Mouse (Mus musculus): Measurements from ENCODE around the gene 4921517D22Rik. TPM values are rescaled to one million over a fixed set of nuclear protein-coding genes. Genes with fewer than 3 reads are reported as not detected.
"Not testable (repeated sequence)": the region's sequence is repeated elsewhere in the genome, so short reads cannot be mapped to it uniquely, and the experiment has no call there.

The 4921517D22Rik gene
- polyA plus RNA-seq, 1 experiment from 2014 or later, result not detected

DNA sequence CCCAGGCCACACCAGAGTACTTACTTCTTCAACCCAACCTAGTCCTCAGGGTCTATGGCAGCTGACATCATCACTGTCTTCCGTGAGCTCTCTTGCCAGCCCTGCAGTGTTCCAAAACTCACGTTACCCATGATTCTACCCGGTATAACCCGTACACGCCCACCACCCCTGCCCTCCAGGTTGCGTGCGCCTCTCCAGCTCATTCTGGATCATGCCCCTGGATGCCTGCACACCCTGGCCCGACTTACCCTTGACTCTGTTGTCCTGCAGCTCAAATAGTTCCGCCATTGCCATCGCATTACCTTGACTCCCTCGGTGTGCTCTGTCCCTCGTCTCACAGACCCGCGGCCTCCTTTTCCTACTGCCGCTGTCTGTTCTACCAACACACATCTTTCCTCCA, 16.3 kb upstream of the 4921517D22Rik start, which contains the start of gene Spata31d1a:
TSS of gene Spata31d1a (minus strand) at position 101 of the 400 bp plus-strand sequence.
- Histone ChIP-seq H3K9ac (no peak within 1 kb of the TSS), H3K9me3 (ENCODE audit: low read depth, low read length) (no peaks in the 10 kb centered on the region), H3K27me3 (ENCODE audit: insufficient read depth, low read length) (no peaks in the 10 kb centered on the region), H3K36me3 (ENCODE audit: insufficient read depth) (no peaks in the 10 kb centered on the region), H3K4me2 (no peak within 1 kb of the TSS), H3K4me3 (ENCODE audit: low read depth, low read length) (no peak within 1 kb of the TSS), H3K27ac (ENCODE audit: low read depth) (no peak within 1 kb of the TSS), H3K4me1 (ENCODE audit: insufficient read depth) (no peaks in the 10 kb centered on the region)
- DNase-seq (no peak), ATAC-seq (ENCODE audit: insufficient read depth) (no peak)
- no peak for TF ChIP-seq CTCF (IDR thresholded peaks at IDR 0.05; ENCODE audit: low read depth)
- WGBS, result 88% methylated on average over 15 of the region's 15 CpGs

DNA sequence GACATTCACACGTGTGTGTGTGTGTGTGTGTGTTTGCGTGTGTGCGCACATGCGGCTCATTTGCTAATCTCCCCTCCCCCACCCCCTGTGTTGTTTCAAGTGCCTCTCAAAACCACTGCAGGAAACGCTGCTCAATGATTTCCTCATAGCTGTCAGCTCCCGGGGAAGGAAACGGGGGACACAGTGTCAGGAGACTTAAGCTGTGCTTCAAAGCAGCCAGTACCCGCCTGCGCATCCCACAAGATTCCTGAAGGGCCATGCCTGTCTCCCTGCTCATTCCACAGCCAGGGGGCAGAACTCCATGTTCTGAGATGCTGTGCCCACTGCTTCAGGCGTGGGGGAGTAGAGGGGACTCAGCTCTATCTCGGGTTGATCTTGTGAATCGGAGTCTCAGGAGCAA, 10.7 kb upstream of the 4921517D22Rik start:
- H3K4me3 ChIP-seq (ENCODE audit: low read depth, low read length), result no peak overlapping the region
- WGBS, result 35% methylated on average over 12 of the region's 12 CpGs
- no peaks in the 10 kb centered on the region for H3K36me3 ChIP-seq (ENCODE audit: insufficient read depth)
- H3K4me1 ChIP-seq (ENCODE audit: insufficient read depth), result no peaks in the 10 kb centered on the region
- peak; percentile 60 for TF ChIP-seq CTCF (IDR thresholded peaks at IDR 0.05; ENCODE audit: low read depth)
- no peak overlapping the region; the same call in 1 of the 2 replicates for H3K4me2 ChIP-seq
- DNase-seq, result peak; percentile 57
- H3K27me3 ChIP-seq (ENCODE audit: insufficient read depth, low read length), result no peaks in the 10 kb centered on the region
- H3K9ac ChIP-seq, result no peak overlapping the region
- no peaks in the 10 kb centered on the region for H3K9me3 ChIP-seq (ENCODE audit: low read depth, low read length)
- H3K27ac ChIP-seq (ENCODE audit: low read depth), result no peak overlapping the region
- ATAC-seq (ENCODE audit: insufficient read depth), result peak; percentile 58; the same call in 1 of the 2 replicates

DNA sequence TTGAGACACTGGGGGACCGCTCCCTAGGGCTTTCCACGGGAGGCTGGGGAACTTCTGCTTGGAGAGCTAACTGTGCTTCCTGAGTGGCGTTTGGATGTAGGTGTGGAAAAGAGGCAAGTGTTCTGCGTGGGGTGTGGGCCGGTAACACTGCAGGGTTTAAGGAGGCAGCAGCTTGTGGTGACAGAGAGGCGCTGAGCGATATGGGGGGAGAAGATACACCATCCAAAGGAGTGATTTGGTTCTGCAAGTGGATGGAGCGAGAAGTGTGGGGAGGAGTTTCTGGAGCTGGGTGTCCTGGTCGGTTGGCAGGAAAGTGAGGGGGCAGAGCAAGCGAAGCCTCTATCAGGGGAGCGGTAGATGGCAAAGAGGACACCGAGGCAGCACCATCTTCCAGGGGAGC, 9.6 kb upstream of the 4921517D22Rik start:
- ATAC-seq (ENCODE audit: insufficient read depth), result no peak
- Histone ChIP-seq H3K27ac (ENCODE audit: low read depth) (no peak overlapping the region), H3K4me1 (ENCODE audit: insufficient read depth) (no peaks in the 10 kb centered on the region), H3K27me3 (ENCODE audit: insufficient read depth, low read length) (no peaks in the 10 kb centered on the region), H3K9ac (no peak overlapping the region), H3K36me3 (ENCODE audit: insufficient read depth) (no peaks in the 10 kb centered on the region), H3K9me3 (ENCODE audit: low read depth, low read length) (no peaks in the 10 kb centered on the region), H3K4me3 (ENCODE audit: low read depth, low read length) (no peak overlapping the region), H3K4me2 (no peak overlapping the region)
- 85% methylated on average over 12 of the region's 12 CpGs for WGBS
- DNase-seq, result no peak
- TF ChIP-seq CTCF (IDR thresholded peaks at IDR 0.05; ENCODE audit: low read depth), result no peak

DNA sequence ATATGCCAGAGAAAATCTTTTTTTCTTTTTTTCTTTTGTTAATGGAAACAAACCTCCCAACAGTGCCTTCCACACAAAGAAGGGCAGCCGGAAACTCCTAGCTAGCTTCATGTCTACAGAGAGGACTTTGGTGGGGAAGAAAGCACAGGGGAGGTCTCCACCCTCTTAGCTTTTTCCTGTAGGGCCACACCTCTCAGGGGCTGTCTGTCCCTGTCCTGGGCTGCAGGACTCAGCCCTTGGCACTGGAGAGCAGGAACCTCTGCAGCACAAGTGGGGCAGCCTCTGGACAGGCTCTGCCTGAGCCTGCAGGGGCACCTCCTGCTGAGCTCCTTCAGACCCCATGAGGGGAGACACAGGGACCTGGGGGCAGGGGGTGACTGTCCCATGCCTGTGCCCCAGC, 6.2 kb upstream of the 4921517D22Rik start:
- not testable (repeated sequence) for DNase-seq; ATAC-seq (ENCODE audit: insufficient read depth)
- 71% methylated on average over 1 of the region's 1 CpGs for WGBS

DNA sequence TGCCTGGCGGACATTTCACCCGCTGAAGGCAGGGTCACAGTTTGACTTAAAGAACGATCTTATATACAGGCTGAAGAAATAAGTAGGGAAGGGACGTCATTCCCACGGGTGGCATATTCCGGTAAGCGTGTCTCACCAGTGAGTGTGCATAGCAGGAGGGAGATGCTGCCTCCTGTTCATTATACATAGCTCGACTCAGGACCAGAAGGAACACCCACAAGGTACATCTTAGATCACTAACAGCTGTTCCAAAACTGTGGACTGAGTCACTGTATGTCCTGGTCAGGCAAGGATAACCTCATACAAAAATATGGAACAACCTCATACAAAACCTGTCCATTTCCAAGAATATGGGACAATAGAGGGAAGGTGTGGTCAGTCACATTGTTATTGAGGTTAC, 5.2 kb upstream of the 4921517D22Rik start:
- Histone ChIP-seq H3K27ac (ENCODE audit: low read depth) (no peak overlapping the region), H3K27me3 (ENCODE audit: insufficient read depth, low read length) (no peaks in the 10 kb centered on the region), H3K36me3 (ENCODE audit: insufficient read depth) (no peaks in the 10 kb centered on the region), H3K9me3 (ENCODE audit: low read depth, low read length) (no peaks in the 10 kb centered on the region), H3K9ac (no peak overlapping the region), H3K4me1 (ENCODE audit: insufficient read depth) (no peaks in the 10 kb centered on the region), H3K4me3 (ENCODE audit: low read depth, low read length) (no peak overlapping the region), H3K4me2 (no peak overlapping the region)
- WGBS, result 89% methylated on average over 8 of the region's 8 CpGs
- ATAC-seq (ENCODE audit: insufficient read depth) (no peak), DNase-seq (no peak)
- no peak for TF ChIP-seq CTCF (IDR thresholded peaks at IDR 0.05; ENCODE audit: low read depth)

More for the DNA sequence above, 6.2 kb upstream of the 4921517D22Rik start:
- not testable (repeated sequence) for H3K36me3 ChIP-seq (ENCODE audit: insufficient read depth); H3K27ac ChIP-seq (ENCODE audit: low read depth); H3K4me3 ChIP-seq (ENCODE audit: low read depth, low read length); H3K4me2 ChIP-seq; H3K9me3 ChIP-seq (ENCODE audit: low read depth, low read length); H3K27me3 ChIP-seq (ENCODE audit: insufficient read depth, low read length); H3K4me1 ChIP-seq (ENCODE audit: insufficient read depth); H3K9ac ChIP-seq

DNA sequence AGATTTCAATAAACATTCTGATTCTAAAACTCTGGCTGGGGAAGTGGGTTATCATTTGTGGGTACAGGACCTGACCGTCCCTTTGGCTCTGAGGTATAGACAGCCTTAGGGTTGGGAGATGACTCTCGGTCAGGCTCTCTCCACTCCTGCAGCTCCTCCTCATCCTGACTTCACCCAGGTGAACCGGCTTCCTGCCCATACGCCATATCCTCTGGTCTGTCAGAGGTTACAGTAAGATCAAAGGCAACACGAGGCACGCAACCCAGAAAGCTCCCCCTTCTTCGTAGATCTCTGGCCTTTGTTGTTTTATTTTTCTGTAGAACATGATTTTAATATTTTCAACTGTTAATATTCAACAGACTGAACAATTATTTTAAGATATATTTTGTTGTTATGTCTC, 1.9 kb upstream of the 4921517D22Rik start:
- 69% methylated on average over 7 of the region's 7 CpGs for WGBS
- H3K4me1 ChIP-seq (ENCODE audit: insufficient read depth), result no peaks in the 10 kb centered on the region
- no peaks in the 10 kb centered on the region for H3K27me3 ChIP-seq (ENCODE audit: insufficient read depth, low read length)
- no peaks in the 10 kb centered on the region for H3K36me3 ChIP-seq (ENCODE audit: insufficient read depth)
- H3K9me3 ChIP-seq (ENCODE audit: low read depth, low read length), result no peaks in the 10 kb centered on the region
- H3K4me3 ChIP-seq (ENCODE audit: low read depth, low read length), result no peak overlapping the region
- no peak overlapping the region for H3K27ac ChIP-seq (ENCODE audit: low read depth)
- DNase-seq (no peak), ATAC-seq (ENCODE audit: insufficient read depth) (no peak)
- no peak overlapping the region for H3K9ac ChIP-seq
- no peak overlapping the region for H3K4me2 ChIP-seq
- no peak for TF ChIP-seq CTCF (IDR thresholded peaks at IDR 0.05; ENCODE audit: low read depth)

DNA sequence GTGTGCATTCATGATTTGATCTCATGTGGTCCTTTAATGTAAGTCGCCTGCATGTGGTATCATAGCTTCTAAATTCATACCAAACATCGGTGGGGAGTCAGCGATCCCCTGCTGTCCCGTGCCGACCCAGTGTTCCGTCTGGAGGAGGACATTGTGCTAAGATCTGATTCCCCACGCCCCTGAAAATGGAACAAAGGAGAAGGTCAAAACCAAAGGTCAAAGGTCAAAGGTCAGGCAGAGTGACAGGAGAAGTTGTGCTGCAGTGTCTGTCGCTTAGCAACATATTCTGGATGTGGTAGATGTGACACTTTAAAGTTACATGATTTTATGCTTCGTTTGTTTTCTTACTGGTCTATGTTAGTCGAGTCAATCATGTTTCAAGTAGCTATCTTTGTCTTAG, 2.4 kb downstream of the 4921517D22Rik start:
- Histone ChIP-seq H3K4me3 (ENCODE audit: low read depth, low read length) (no peak overlapping the region), H3K27ac (ENCODE audit: low read depth) (no peak overlapping the region), H3K27me3 (ENCODE audit: insufficient read depth, low read length) (no peaks in the 10 kb centered on the region), H3K4me1 (ENCODE audit: insufficient read depth) (no peaks in the 10 kb centered on the region), H3K36me3 (ENCODE audit: insufficient read depth) (no peaks in the 10 kb centered on the region), H3K4me2 (no peak overlapping the region), H3K9me3 (ENCODE audit: low read depth, low read length) (no peaks in the 10 kb centered on the region), H3K9ac (no peak overlapping the region)
- WGBS, result 67% methylated on average over 10 of the region's 10 CpGs
- ATAC-seq (ENCODE audit: insufficient read depth), result no peak
- TF ChIP-seq CTCF (IDR thresholded peaks at IDR 0.05; ENCODE audit: low read depth), result no peak
- DNase-seq, result no peak

DNA sequence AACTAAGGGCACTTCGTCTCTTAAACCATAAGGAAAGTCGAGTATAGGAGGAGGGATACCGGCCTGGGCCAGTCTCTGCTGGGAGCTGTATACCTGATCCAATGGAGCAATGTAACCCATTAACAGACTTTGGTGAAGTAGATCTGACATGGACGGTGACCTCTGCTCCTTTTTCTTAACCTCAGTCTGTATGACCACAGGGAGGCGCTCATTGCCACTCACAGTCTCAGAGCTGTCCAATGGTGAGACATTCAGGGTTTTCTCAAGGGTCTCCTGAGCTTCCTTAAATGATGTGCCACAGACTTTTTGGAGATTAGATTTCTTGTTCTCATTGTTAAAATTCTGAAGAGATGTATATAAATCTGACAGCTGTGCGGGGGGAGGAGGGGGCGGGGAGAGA, 3.3 kb downstream of the 4921517D22Rik start:
- Histone ChIP-seq H3K27me3 (ENCODE audit: insufficient read depth, low read length) (no peaks in the 10 kb centered on the region), H3K36me3 (ENCODE audit: insufficient read depth) (no peaks in the 10 kb centered on the region), H3K27ac (ENCODE audit: low read depth) (no peak overlapping the region), H3K4me3 (ENCODE audit: low read depth, low read length) (no peak overlapping the region), H3K9ac (no peak overlapping the region), H3K4me1 (ENCODE audit: insufficient read depth) (no peaks in the 10 kb centered on the region), H3K4me2 (no peak overlapping the region), H3K9me3 (ENCODE audit: low read depth, low read length) (no peaks in the 10 kb centered on the region)
- WGBS, result 76% methylated on average over 7 of the region's 7 CpGs
- ATAC-seq (ENCODE audit: insufficient read depth) (no peak), DNase-seq (no peak)
- no peak for TF ChIP-seq CTCF (IDR thresholded peaks at IDR 0.05; ENCODE audit: low read depth)

Measured in lung, embryonic 14.5 days (tissue).